Mouse (Mus musculus): ENCODE measurements around the gene Lhcgr. TPM values are rescaled to one million over a fixed set of nuclear protein-coding genes. Genes with fewer than 3 reads are reported as not detected.

Gene Lhcgr
- polyA plus RNA-seq (2012; rRNA removed): not detected in 2 replicates

DNA sequence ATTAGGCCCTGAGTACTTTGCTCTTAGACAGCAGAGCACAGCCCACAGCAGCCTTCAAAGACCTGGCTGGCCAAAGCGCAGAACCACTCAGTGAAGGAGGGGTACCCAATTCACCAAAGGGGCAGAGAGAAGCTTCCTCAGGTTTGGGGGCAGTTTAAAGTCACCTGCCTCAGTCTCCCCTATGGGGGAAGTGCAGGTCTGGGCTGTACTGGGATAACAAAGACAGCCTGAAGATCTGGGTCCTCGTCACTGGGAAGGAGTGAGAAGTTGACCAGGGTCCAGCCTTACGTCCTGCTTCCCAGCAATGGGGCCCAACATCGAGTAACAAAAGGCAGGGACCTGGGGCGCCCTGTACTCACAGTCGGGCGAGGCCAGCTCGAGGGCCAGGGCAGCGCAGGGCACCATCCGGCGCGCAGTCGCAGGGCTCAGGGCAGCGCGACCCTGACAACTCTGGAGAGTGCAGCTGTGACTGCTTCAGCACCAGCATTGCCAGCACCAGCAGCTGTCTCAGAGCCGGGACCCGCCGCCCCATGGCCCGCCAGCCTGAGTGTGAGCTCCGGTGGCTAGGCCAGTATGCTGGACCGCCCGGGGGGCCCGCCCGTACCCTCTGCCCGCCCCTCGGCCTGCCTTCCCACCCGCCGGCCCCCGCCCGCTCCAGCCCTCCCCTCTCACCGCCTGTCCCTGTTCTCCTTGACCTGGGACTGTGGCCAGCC, at the start of gene Lhcgr:
Gene Lhcgr, minus strand, starts transcription at position 551 of the 713 bp plus-strand sequence.

GRCm38 (mm10) chr17:88668452-88668851, 123.3 kb downstream of the Lhcgr start, which contains the start of gene Gtf2a1l:
Gene Gtf2a1l (plus strand): TSS chr17:88668660.

Other genes starting within 250 kb of the Lhcgr start
- 1.7 and 2.0 TPM in 2 replicates for gene Ston1, start 194.3 kb downstream of the Lhcgr start, polyA plus RNA-seq (2012; rRNA removed)
- gene Gtf2a1l, start 123.3 kb downstream of the Lhcgr start, polyA plus RNA-seq (2012; rRNA removed): 0.02 TPM in 1 of 2 replicates, not detected in the other

Measured in liver, embryonic 14 days (tissue).